Mouse (Mus musculus): ENCODE results near the gene Bves.

Bves gene

DNA sequence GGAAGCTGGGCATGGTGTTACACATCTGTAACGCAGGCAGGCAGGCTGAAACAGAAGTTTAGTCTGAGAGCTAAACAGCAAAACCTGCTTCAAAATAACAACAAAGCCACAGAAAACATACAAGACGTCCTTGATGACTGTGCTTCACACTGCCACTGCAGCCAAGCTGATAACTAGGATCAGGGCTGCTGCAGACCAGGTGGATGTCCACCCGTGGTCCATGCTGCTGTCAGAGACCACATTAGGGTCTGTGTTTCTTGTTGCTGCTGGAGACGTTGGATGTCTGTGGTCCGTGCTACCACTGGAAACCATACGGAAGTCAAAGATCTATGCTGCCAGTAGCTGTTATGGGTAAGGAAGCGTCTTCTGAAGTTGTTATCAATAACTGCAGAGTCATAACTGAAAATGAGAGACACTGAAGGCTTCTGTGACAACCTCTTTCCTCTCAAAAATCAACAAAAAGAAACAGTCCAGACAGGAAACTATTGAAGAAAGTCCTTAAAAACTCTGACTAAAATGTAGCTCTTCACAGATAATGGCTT is 64.2 kb downstream of the Bves start:
- Histone ChIP-seq H3K4me3 (replicated peaks; ENCODE audit: low read length) (no peak overlapping the region), H3K9me3 (ENCODE audit: low read length) (no peaks in the 10 kb centered on the region), H3K36me3 (ENCODE audit: insufficient read depth, low read length) (no peaks in the 10 kb centered on the region), H3K27me3 (ENCODE audit: insufficient read depth, low read length) (no peaks in the 10 kb centered on the region), H3K4me1 (replicated peaks; ENCODE audit: low read depth, low read length) (no peaks in the 10 kb centered on the region)
- TF ChIP-seq CTCF (conservative IDR thresholded peaks at IDR 0.05; ENCODE audit: low read length) (no peak), NANOG (IDR thresholded peaks at IDR 0.05; ENCODE audit: borderline replicate concordance, low read length) (no peak), POU5F1 (IDR thresholded peaks at IDR 0.05; ENCODE audit: borderline replicate concordance, low read length) (no peak)

DNA sequence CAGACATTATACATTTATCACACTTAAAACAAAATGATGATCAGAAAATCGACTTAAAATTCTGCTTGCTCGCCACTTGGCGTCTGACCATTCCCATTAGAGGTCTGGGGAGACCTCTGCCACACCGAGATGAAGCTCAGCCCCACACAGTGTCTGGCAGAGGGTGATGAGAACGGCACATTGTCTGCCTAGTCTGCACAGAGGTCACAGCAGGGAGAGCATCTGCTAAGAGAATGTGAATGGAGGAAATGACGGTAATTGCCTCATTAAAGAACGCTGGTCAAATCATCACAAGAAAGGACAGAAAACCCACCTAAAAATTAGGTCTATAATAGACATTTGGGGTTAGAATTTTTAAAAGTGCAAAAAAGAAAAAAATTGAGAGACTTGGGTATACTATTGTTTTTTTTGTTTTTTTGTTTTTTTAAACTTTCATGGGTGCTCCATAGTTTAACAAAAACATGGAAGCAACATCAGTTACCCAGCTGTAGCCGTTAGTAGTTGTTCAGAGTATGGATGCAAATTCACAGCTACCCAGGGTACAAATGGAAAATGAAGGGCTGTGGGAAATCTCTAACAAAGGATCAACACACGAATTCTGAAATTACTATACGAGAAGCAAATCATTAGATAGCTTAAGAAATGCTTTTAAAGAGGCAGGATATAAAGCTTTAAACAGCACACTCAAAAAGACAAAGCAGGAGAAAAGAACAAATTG is 75.2 kb downstream of the Bves start:
- no peaks in the 10 kb centered on the region for H3K4me1 ChIP-seq (replicated peaks; ENCODE audit: low read depth, low read length)
- TF ChIP-seq CTCF (conservative IDR thresholded peaks at IDR 0.05; ENCODE audit: low read length) (no peak), NANOG (IDR thresholded peaks at IDR 0.05; ENCODE audit: borderline replicate concordance, low read length) (peak; percentile 31; the same call in 1 of the 2 replicates)
- H3K36me3 ChIP-seq (ENCODE audit: insufficient read depth, low read length), result no peaks in the 10 kb centered on the region
- no peaks in the 10 kb centered on the region for H3K27me3 ChIP-seq (ENCODE audit: insufficient read depth, low read length)
- no peak overlapping the region for H3K4me3 ChIP-seq (replicated peaks; ENCODE audit: low read length)
- no peaks in the 10 kb centered on the region for H3K9me3 ChIP-seq (ENCODE audit: low read length)

- no peak overlapping the region for H3K4me3 ChIP-seq (replicated peaks; ENCODE audit: low read length)
- no peaks in the 10 kb centered on the region for H3K36me3 ChIP-seq (ENCODE audit: insufficient read depth, low read length)
- no peaks in the 10 kb centered on the region for H3K9me3 ChIP-seq (ENCODE audit: low read length)
- TF ChIP-seq CTCF (conservative IDR thresholded peaks at IDR 0.05; ENCODE audit: low read length), result no peak
- no peak for TF ChIP-seq POU5F1 (IDR thresholded peaks at IDR 0.05; ENCODE audit: borderline replicate concordance, low read length)
- TF ChIP-seq NANOG (IDR thresholded peaks at IDR 0.05; ENCODE audit: borderline replicate concordance, low read length), result no peak
- H3K27me3 ChIP-seq (ENCODE audit: insufficient read depth, low read length), result no peaks in the 10 kb centered on the region
- no peaks in the 10 kb centered on the region for H3K4me1 ChIP-seq (replicated peaks; ENCODE audit: low read depth, low read length)
Observed at GRCm38 (mm10) chr10:45411741-45412140, 76.2 kb downstream of the Bves start.

GRCm38 (mm10) chr10:45412144-45412543 is 76.6 kb downstream of the Bves start:
- no peaks in the 10 kb centered on the region for H3K27me3 ChIP-seq (ENCODE audit: insufficient read depth, low read length)
- no peaks in the 10 kb centered on the region for H3K36me3 ChIP-seq (ENCODE audit: insufficient read depth, low read length)
- no peaks in the 10 kb centered on the region for H3K9me3 ChIP-seq (ENCODE audit: low read length)
- no peaks in the 10 kb centered on the region for H3K4me1 ChIP-seq (replicated peaks; ENCODE audit: low read depth, low read length)
- TF ChIP-seq CTCF (conservative IDR thresholded peaks at IDR 0.05; ENCODE audit: low read length) (no peak), NANOG (IDR thresholded peaks at IDR 0.05; ENCODE audit: borderline replicate concordance, low read length) (no peak), POU5F1 (IDR thresholded peaks at IDR 0.05; ENCODE audit: borderline replicate concordance, low read length) (no peak)
- no peak overlapping the region for H3K4me3 ChIP-seq (replicated peaks; ENCODE audit: low read length)

Measured in E14TG2a.4 (cell line).